Mouse (Mus musculus) thymus, postnatal 10 days (tissue): ENCODE measurements at regions not wholly inside any gene's neighbourhood (a gene's known extent, or its start where the extent isn't known, plus 50 kb on each side); places are given as distances from the start of the nearest gene placed in this dataset.

Source experiments
- DNase-seq, 2 experiments: peaks; one replicate each; pipeline ENCODE4 v3.0.0; 2021; ENCODE audit warnings: low spot score in 2 of 2

- DNase-seq, result no peak
Measured at GRCm38 (mm10) chr2:123473840-123474239, 615.9 kb upstream of the Sema6d start.

GRCm38 (mm10) chr2:123486681-123487080, 603.1 kb upstream of the Sema6d start:
- no peak for DNase-seq

GRCm38 (mm10) chr2:123506162-123506561, 583.6 kb upstream of the Sema6d start:
- no peak for DNase-seq

GRCm38 (mm10) chr2:123507095-123507494, 582.7 kb upstream of the Sema6d start:
- DNase-seq, result no peak

- DNase-seq, result no peak
Measured at GRCm38 (mm10) chr2:123528915-123529314, 560.9 kb upstream of the Sema6d start.

GRCm38 (mm10) chr2:123532946-123533791, 556.6 kb upstream of the Sema6d start:
- DNase-seq, result no peak

GRCm38 (mm10) chr2:123551249-123551850, 538.4 kb upstream of the Sema6d start:
- DNase-seq, result no peak

- no peak for DNase-seq
Measured at GRCm38 (mm10) chr2:123558123-123558650, 531.6 kb upstream of the Sema6d start.
